Mouse (Mus musculus): ENCODE measurements around the gene Tuba1c.

Tuba1c gene

GRCm38 (mm10) chr15:99029619-99030584, at the start of gene Tuba1c:
TSS of gene Tuba1c (plus strand) at chr15:99029891.
- DNase-seq: peak; percentile 93

GRCm38 (mm10) chr15:98980012-98980614, 49.6 kb upstream of the Tuba1c start:
- no peak for DNase-seq

DNA sequence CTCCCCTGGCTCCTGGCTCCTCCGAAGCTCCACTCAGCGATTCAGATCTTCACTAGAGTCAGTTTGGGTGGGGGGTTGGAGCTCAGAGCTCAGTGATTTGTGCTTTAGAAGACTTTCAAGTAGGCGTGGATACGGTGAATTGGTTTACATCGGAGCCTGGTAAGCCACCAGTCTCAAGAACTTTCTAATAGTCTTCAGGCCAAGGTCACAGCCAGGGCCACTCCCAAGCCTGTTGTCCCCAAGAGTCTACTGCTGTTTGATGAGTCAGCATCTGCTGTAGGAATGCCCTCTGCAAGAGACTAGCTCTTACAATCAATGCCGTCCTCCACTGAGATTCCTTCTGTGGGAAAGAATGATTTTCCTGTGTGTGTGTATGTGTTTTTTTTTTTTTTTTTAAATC, 47.6 kb upstream of the Tuba1c start:
- no peak for DNase-seq

DNA sequence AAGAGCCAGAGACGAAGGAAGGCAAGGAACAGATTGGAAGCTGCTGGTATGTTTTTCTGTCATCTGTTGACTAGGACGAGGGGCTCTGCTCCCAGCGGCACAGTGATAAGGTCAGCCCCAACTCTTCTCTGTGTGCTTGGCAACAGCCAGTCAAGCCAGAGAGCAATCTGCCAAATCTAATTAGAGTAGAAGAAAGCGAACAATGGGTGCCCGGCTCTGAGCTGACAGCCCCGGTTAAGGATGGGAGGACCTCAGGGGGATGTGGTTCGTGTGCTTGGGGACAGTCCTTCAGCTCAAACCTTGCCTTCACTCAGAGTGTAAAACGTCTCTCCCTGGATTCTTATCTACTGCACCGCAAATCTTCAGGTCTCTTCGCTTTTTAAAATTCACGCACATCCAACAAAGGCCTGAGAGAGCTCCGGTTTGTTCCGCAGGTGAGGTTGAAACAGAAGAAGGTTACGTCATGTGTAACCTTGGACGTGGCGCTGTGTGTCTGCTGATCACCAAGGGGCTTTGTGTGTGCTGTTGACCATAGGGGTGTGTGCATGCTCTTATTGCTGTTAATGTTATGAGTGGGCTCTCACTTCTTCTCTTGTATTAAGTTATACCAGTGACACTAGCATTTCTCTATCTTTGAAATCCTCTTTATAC, 46.1 kb upstream of the Tuba1c start:
- DNase-seq: peak; percentile 78

DNA sequence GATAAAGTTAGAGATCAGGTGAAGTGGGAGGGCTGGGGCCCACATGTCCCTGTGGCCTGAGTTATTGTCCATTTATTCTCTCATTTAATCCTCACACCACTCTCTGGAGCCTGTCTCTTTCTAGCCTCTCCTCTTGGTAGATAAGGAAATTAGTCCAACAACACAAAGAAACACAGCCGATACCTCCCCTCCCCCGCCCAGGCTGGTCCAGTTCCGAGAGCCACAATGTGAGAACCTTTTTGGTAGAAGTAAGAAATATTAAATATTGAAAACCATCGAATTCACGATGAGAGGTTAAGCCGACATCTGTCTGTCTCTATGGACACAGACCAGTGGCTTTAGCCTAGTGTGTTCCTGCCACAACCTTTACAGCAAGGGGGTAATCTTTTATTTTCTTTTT, 45.0 kb upstream of the Tuba1c start:
- no peak for DNase-seq

DNA sequence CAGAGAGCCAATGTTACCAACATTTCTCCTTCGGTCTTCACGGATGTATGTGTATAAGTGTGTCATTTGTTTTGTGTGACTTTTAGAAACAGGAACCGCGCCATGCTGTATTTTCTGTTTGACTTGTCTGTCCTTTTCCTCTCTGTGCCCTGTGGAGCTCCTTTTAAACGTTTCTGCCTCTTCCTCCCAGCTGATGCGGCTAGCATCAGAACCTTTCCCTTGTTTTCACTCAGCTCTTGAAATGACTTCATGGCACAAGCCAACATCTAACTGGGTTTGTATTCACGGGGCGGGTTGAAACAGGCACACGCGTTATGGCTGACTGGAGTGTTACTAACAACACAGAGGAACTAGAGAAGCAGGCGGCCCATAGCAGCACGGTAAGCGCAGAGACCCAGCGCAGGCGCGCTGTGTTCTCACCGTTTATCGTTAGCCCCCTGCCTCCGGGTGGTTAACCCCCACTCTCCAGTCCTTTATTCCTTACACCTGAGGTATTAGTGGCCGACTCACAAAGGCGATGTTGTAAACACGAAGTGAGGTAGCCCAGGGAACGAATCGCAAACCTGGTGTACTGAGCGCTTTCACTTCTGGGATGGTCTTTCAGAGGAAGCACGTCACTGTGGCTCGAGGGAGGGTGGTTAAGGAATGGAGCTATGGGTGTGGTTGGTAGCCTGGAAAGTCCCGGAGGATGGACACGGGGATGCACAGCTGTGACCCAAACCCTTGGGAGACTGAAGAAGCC, 44.3 kb upstream of the Tuba1c start:
- DNase-seq: peak; percentile 84

DNA sequence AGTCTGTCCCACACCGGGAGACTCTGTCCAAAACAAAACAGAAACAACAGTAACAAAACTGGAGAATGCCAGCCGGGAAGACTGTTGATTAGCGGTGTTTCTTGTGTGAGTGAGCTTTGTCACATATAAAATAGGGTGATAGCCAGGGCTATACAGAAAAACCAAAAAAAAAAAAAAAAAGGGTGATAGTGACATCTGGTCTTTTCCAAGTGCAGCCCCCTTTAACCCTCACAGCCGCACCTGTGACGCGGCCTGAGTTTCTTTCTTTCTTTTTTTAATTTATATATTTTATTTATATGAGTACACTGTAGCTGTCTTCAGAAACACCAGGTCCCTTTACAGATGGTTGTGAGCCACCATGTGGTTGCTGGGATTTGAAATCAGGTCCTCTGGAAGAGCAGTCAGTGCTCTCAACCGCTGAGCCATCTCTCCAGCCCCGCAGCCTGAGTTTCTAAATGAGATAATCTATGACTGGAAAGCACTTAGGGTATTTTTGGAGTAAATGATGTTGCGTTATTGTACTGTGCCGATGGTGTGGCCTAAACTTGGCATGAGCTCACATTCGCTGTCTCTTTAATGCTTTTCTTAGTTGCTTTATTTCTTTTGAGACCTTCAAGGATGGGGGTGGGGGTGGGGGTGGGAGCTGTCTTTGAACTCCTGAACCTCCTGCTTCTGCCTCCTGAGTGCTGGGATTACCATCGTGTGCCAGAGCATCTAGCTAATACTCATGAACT, 43.5 kb upstream of the Tuba1c start:
- no peak for DNase-seq

- peak; percentile 67 for DNase-seq
Measured at GRCm38 (mm10) chr15:98987077-98987630, 42.5 kb upstream of the Tuba1c start.

DNA sequence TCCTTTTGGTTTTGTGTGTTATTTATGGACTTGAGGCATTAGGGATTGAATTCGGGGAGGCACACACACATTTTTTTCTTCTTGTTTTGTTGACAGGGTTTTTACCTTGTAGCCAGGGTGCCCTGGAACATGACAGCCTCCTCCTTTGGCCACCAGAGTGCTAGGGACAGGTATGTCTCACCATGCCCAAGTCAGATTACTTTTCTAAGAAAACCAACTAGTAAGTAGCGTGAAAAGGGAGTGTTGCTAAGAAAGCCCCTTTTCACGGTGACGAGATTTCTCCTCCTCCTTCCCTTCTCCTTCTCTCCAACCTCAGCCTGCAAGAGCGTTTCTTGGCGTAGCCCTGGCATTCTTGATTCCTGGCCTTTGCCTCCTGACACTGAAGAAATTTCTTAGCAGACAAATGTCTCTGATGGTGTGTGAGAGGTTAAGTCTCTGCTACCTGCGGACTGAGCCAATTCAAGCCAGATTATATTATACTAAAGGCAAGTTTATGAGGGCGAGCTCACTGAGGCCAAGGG, 42.0 kb upstream of the Tuba1c start:
- DNase-seq: no peak

GRCm38 (mm10) chr15:98988787-98989186, 40.9 kb upstream of the Tuba1c start:
- DNase-seq: no peak

DNA sequence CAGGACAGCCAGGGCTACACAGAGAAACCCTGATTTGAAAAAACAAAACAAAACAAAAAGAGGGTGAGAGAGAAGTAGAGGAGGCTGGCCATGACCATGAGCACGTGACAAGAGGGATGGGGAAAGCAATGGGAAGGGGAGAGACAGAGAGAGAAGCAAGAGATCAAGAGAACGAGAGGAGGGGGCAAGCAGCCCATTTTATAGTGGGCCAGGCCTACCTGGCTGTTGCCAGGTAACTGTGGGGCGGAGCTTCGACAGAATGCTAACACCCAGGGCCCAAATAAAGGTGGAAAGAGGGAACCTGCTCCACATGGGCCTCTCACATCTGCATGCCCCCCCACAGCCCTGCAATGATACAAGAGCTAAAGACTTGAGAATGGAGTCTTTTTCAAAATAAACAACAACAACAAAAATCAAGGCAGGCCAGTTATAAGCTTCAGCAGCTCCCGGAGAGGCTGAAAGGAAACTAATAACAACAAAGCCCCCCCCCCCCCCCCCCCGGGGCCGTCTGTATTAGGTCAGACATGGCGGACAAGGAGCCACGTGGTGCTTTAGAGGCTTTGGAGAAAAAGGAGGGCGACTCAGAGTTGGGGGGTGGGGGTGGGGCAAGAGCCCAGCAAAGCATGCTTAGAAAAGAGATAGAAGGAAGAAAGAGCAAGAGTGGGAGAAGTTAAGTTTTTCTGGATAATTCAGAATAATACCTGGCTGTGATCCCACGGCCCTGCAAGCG, 39.8 kb upstream of the Tuba1c start:
- peak; percentile 41 for DNase-seq

- DNase-seq: peak; percentile 75
Measured at GRCm38 (mm10) chr15:98990669-98991539, 38.8 kb upstream of the Tuba1c start.

DNA sequence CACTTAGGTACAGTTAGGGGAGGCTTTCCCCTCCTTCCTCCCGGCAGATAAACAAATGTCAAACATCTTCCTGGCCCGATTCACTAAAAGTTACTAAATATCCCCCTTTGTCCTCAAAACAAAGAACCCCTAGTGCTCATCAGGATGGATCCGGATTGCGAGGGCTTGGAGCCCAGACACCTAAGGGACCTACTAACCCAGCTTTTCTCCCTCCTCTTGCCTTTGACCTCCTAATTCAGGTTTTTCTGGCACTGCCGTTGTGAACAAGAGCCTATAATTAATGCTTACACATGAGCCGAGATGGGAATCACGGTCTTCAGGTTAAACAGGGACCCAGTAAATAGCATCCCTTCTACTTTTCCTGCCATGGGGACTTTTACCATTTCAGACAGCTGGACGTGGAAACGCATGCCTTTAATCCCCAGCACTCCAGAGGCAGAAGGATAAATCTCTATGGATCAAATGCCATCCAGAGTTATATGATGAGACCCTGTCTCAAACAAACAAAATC, 38.1 kb upstream of the Tuba1c start:
- DNase-seq: no peak

GRCm38 (mm10) chr15:98992086-98992912, 37.4 kb upstream of the Tuba1c start:
- DNase-seq: peak; percentile 63

DNA sequence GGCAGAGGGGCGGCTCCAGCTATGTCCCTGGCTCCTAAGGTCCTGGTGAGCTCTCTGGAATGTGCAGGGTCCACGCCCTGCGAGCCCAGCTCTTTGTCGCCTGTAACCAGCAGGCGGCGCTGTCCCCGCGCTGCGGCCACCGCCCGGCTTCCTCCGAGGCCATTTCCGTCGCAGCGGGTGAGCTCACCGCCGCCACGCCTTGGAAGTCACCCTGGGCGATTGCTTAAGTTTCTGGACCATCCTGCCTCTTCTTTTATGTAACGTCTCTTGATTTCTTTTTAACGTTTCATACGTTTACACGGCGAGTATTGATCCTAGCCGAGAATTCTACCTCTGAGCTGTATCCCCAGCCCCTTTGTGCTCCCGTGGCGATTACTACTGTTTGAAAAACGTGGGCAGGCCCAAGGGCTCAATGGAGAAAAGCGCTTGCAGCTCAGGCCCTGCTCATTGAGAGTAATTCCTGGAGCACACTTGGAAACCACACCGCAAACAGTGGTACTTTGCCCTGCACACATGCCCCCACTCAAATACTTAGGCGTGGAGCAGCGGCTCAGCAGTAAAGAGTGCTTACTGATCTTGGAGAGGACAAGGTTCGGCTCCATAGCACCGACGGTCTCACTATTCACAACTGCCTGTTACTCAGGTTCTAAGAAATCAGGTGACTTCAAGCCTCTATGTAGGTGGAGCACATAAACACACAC, 36.4 kb upstream of the Tuba1c start:
- DNase-seq: peak; percentile 96

DNA sequence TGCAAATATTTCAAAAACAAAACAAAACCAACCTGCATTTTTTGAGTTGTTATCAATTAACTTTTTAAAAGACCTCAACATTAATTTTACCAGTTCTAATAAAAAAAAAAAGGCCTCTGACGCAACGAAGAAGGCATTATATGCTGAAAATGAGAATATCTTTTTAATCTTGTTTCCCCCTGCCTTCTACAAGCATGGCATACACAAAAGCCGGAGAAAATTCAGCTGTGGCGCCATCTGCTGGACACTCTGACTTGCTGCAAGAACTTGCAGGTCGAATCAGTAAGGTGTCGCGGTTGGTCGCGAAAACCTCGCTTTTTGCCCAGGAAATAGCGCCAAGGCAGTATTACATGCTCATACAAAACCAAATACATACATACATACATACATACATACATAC, 35.8 kb upstream of the Tuba1c start:
- DNase-seq: peak; percentile 93

- DNase-seq: no peak
Measured at GRCm38 (mm10) chr15:98994957-98995520, 34.7 kb upstream of the Tuba1c start.

GRCm38 (mm10) chr15:98996840-98997239, 32.9 kb upstream of the Tuba1c start:
- no peak for DNase-seq
